Mouse (Mus musculus) lung, adult 2 months (tissue): ENCODE measurements around the gene Lhx2.

Source experiments
- CTCF ChIP-seq: fragments of 200-500 bp; IDR thresholded peaks from 2 replicates; pipeline ENCODE4 v1.5.1; 2011; ENCODE audit warnings: mild to moderate bottlenecking, low read length, control low read depth; ENCODE audit not compliant: insufficient read depth
- POLR2A ChIP-seq: fragments of 200-500 bp; IDR thresholded peaks from 2 replicates; pipeline ENCODE4 v1.6.1; 2011; ENCODE audit warnings: low read depth, mild to moderate bottlenecking, control low read depth, low read length, borderline replicate concordance; ENCODE audit errors: extremely low read depth

DNA sequence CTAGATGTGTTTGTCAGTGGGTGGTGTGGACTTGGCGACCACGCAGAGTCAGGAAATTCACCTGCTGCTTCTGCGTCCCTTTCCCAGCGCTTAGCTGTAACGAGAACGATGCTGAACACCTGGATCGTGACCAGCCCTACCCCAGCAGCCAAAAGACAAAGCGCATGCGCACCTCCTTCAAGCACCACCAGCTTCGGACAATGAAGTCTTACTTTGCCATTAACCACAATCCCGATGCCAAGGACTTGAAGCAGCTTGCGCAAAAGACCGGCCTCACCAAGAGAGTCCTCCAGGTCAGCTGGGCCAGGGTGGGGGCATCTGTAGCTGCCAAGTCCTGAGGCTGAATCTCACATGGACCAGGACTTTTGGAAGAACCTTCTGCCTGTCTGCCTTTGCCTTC lies 20.7 kb downstream of the Lhx2 start:
- TF ChIP-seq CTCF (no peak), POLR2A (no peak)
